Mouse (Mus musculus) layer of hippocampus, postnatal 10 days (tissue): ENCODE measurements around the gene Adat1. TPM values are rescaled to one million over a fixed set of nuclear protein-coding genes. Genes with fewer than 3 reads are reported as not detected.

Experiments used
- DNase-seq, 2 experiments: peaks; one replicate each; pipeline ENCODE4 v3.0.0; 2021; ENCODE audit warnings: low spot score in 2 of 2
- long read RNA-seq: library from polyadenylated mRNA; stranded (forward); transcript quantifications from one replicate; pipeline ENCODE4 v2.0.0, GENCODE M21; 2023
- total RNA-seq, 2 experiments: library from RNA; stranded (reverse); gene quantifications; 2 replicates each; pipeline ENCODE4 v1.2.3; 2021

The Adat1 gene
- 1 to 10 TPM; 5.0 to 5.2 TPM for total RNA-seq
- long read RNA-seq, partial matches to known transcripts, result 1 of 8 reads
- long read RNA-seq, other reads (novel, unspliced or antisense), result 5 of 8 reads

GRCm38 (mm10) chr8:111992013-111992702, at the start of gene Adat1:
Gene Adat1, minus strand, starts transcription at chr8:111992302.
- peak; percentile 83 for DNase-seq

- DNase-seq, result no peak
Measured at GRCm38 (mm10) chr8:112037521-112037920, 45.4 kb upstream of the Adat1 start.

GRCm38 (mm10) chr8:112034603-112035002, 42.5 kb upstream of the Adat1 start:
- peak; percentile 11 to 37 for DNase-seq

- DNase-seq, result no peak
Measured at GRCm38 (mm10) chr8:112033071-112033470, 41.0 kb upstream of the Adat1 start.

- no peak for DNase-seq
Measured at GRCm38 (mm10) chr8:112030663-112031062, 38.6 kb upstream of the Adat1 start.

- DNase-seq, result no peak
Measured at GRCm38 (mm10) chr8:112029455-112029854, 37.4 kb upstream of the Adat1 start.

- DNase-seq, result no peak
Measured at GRCm38 (mm10) chr8:112014936-112015335, 22.8 kb upstream of the Adat1 start, which contains the start of gene Gm6793. Gene Gm6793, minus strand, starts transcription at chr8:112015036.

- peak in 1 of 2 experiments; percentile 55 for DNase-seq
Measured at GRCm38 (mm10) chr8:112011816-112012242, 19.7 kb upstream of the Adat1 start.

- DNase-seq, result peak; percentile 90 to 92
Measured at GRCm38 (mm10) chr8:112010997-112011815, 19.1 kb upstream of the Adat1 start, which contains the start of the genes Kars and Terf2ip. Gene Kars, minus strand, starts transcription at chr8:112011323. Gene Terf2ip, plus strand, starts transcription at chr8:112011398.

- no peak for DNase-seq
Measured at GRCm38 (mm10) chr8:112009558-112009957, 17.5 kb upstream of the Adat1 start.

- DNase-seq, result no peak
Measured at GRCm38 (mm10) chr8:112007669-112008068, 15.6 kb upstream of the Adat1 start.

- no peak for DNase-seq
Measured at GRCm38 (mm10) chr8:112005601-112006000, 13.5 kb upstream of the Adat1 start.

- DNase-seq, result no peak
Measured at GRCm38 (mm10) chr8:112004754-112005153, 12.7 kb upstream of the Adat1 start.

- no peak for DNase-seq
Measured at GRCm38 (mm10) chr8:111992703-111993039, 569 bp upstream of the Adat1 start.

- DNase-seq, result no peak
Measured at GRCm38 (mm10) chr8:111991278-111991677, 824 bp downstream of the Adat1 start.

- DNase-seq, result peak; percentile 82 to 85
Measured at GRCm38 (mm10) chr8:111989911-111990310, 2.2 kb downstream of the Adat1 start.

- no peak for DNase-seq
Measured at GRCm38 (mm10) chr8:111984511-111984910, 7.6 kb downstream of the Adat1 start.

GRCm38 (mm10) chr8:111982116-111982515, 10.0 kb downstream of the Adat1 start:
- DNase-seq, result no peak

GRCm38 (mm10) chr8:111978147-111978546, 14.0 kb downstream of the Adat1 start:
- peak; percentile 40 to 45 for DNase-seq

- DNase-seq, result no peak
Measured at GRCm38 (mm10) chr8:111976326-111976725, 15.8 kb downstream of the Adat1 start.

GRCm38 (mm10) chr8:111975706-111976105, 16.4 kb downstream of the Adat1 start:
- no peak for DNase-seq

GRCm38 (mm10) chr8:111974138-111974537, 18.0 kb downstream of the Adat1 start:
- no peak for DNase-seq
